Mouse (Mus musculus) heart, adult 2 months (tissue): ENCODE data around the gene Gm20388. TPM values are rescaled to one million over a fixed set of nuclear protein-coding genes. Genes with fewer than 3 reads are reported as not detected.

Source experiments
- DNase-seq, 2 experiments: peaks; one replicate each; pipeline ENCODE4 v3.0.0; 2021
- H3K27ac ChIP-seq: fragments of 200-600 bp; 2 replicates; pipeline ENCODE4 v1.8.1; 2022
- H3K27me3 ChIP-seq: fragments of 200-500 bp; 2 replicates; pipeline ENCODE4 v1.6.1; 2012; ENCODE audit warnings: mild to moderate bottlenecking, low read length, inconsistent platforms, mixed read lengths; ENCODE audit not compliant: control insufficient read depth, insufficient read depth
- H3K36me3 ChIP-seq: fragments of 200-500 bp; 2 replicates; pipeline ENCODE4 v1.6.1; 2012; ENCODE audit warnings: low read length, inconsistent platforms; ENCODE audit not compliant: control insufficient read depth, insufficient read depth
- H3K4me1 ChIP-seq: fragments of 200-500 bp; 2 replicates; pipeline ENCODE4 v1.6.1; 2011; ENCODE audit warnings: low read length; ENCODE audit not compliant: control insufficient read depth, insufficient read depth
- H3K4me3 ChIP-seq: fragments of 200-600 bp; 2 replicates; pipeline ENCODE4 v1.8.1; 2022
- H3K79me2 ChIP-seq: fragments of 200-500 bp; replicated peaks from 2 replicates; pipeline ENCODE4 v1.6.1; 2012; ENCODE audit warnings: mild to moderate bottlenecking, inconsistent platforms, low read length, moderate library complexity, mixed read lengths; ENCODE audit not compliant: control insufficient read depth, insufficient read depth
- H3K9ac ChIP-seq: fragments of 200-500 bp; 2 replicates; pipeline ENCODE4 v1.6.1; 2012; ENCODE audit warnings: low read depth, mild to moderate bottlenecking, control low read depth, inconsistent platforms, low read length, mixed read lengths
- CTCF ChIP-seq: fragments of 200-600 bp; IDR thresholded peaks from 2 replicates; pipeline ENCODE4 v1.8.1; 2022; ENCODE audit warnings: antibody characterized with exemption, mild to moderate bottlenecking, moderate library complexity
- EP300 ChIP-seq: fragments of 200-500 bp; IDR thresholded peaks from 2 replicates; pipeline ENCODE4 v1.6.1; 2011; ENCODE audit warnings: low read depth, low read length, control low read depth; ENCODE audit not compliant: insufficient read depth
- POLR2A ChIP-seq: fragments of 200-500 bp; IDR thresholded peaks from 2 replicates; pipeline ENCODE4 v1.6.1; 2011; ENCODE audit warnings: mild to moderate bottlenecking, low read depth, low read length, control low read depth; ENCODE audit not compliant: insufficient read depth
- WGBS: fragments of 180-500 bp; shearing (Covaris S2); methylation state at CpG from one replicate; pipeline ENCODE4 v1.1.7; 2018; 5-methylcytosine and 5-hydroxymethylcytosine counted together
- intact Hi-C: fragments of 180-260 bp; cut with DNase I; formaldehyde crosslinking; loops from one replicate; pipeline ENCODE4 v1.15.1; 2025
- polyA plus RNA-seq: library from polyadenylated mRNA; depleted of rRNA; stranded (reverse); fragments of >200 nt; gene quantifications from 2 replicates; pipeline ENCODE4 v1.2.3, GENCODE M21; 2012
- total RNA-seq, 2 experiments: library from RNA; stranded (reverse); gene quantifications; 2 replicates each; pipeline ENCODE4 v1.2.3; 2021

Gene Gm20388
- total and polyA plus RNA-seq, 3 experiments = 1.8 to 32.3 TPM; not detected in 1

DNA sequence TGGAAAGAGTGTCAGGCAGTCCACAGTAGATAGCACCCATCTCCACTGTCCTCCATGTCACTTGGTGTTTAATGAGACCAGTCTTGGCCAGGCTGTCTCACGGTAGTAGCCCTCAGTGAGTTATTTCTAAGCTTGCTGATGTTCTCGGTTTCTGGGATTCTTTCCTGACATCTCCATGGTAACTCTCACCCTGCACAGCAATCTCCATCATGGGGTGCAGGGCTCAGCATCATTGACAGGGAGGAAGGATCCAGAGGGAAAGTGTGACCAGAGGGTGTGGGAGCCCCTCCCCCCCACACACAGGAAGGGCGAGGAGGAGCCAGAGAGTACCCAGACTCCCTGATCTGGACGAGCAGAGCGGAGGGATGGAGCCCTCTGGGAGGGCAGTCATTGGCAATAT lies 4232.4 kb downstream of the Gm20388 start:
- Histone ChIP-seq H3K27me3 (no peaks in the 10 kb centered on the region), H3K36me3 (no peaks in the 10 kb centered on the region), H3K79me2 (no peaks in the 10 kb centered on the region), H3K27ac (no peak overlapping the region), H3K4me3 (no peak overlapping the region), H3K4me1 (no peaks in the 10 kb centered on the region), H3K9ac (no peak overlapping the region)
- WGBS = 77% methylated on average over 5 of the region's 5 CpGs
- DNase-seq = no peak
- no peak for TF ChIP-seq CTCF
- no peak for TF ChIP-seq EP300
- TF ChIP-seq POLR2A = no peak
- intact Hi-C loops = no loop called here

DNA sequence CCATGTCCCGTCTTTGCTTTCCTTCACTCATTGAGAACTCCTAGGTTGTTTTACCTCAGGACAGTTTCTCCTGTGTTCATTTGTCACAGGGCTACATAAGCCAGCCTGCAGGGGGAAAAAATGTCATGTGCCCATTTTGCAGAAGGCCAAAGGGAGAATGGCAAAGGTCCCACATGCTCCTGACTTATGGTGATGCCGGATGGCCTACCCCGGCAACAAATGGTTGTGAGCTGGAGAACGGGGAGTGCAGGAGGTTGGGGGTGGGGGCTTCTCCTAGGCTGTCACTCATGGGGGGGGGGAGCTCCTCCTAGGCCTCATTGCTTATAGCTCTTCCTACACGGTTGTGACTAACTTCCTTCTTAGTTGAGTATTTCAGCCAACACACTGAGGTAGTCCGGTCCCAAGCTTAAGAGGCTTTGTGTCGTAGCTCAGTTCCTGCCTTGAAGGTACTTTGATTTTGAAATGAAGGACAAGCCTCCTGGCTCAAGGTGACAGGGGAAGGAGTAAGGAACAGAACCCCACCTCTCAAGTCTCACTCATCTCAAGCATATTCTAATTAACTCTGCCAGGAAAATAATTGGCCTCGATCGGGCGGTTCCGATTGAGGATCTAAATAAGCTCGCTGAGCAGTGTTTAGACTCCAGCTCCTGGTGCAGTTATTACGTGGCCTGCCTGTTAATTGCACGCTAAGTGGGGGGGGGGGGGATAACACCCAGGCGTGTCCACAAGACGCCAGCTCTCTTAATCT lies 4233.4 kb downstream of the Gm20388 start:
- intact Hi-C loops = no loop called here
- Histone ChIP-seq H3K36me3 (no peaks in the 10 kb centered on the region), H3K4me1 (no peaks in the 10 kb centered on the region), H3K9ac (no peak overlapping the region), H3K79me2 (no peaks in the 10 kb centered on the region), H3K4me3 (no peak overlapping the region), H3K27me3 (no peaks in the 10 kb centered on the region), H3K27ac (no peak overlapping the region)
- no peak for TF ChIP-seq EP300
- TF ChIP-seq CTCF = no peak
- no peak for TF ChIP-seq POLR2A
- WGBS = 92% methylated on average over 16 of the region's 16 CpGs
- DNase-seq = no peak

DNA sequence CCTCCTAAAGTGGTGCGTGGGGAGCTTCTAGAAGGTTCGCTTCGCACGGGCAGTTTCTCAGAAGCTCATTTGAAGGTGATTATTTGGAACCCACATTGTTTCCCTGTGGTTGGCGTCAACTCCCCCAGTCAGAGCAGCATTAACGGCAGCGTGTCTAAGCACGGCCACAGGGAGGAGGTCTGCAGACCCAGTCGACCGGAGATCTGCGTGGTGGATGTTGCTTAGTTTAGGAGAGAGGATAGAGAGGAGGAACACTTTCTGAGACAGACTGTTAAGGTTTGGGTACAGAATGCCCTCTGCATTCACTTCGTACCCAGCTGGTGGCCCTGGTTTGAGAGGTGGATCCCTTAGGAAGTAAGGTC lies 4234.0 kb downstream of the Gm20388 start:
- 92% methylated on average over 12 of the region's 12 CpGs for WGBS
- intact Hi-C loops = no loop called here
- H3K27ac ChIP-seq = no peak overlapping the region
- no peaks in the 10 kb centered on the region for H3K27me3 ChIP-seq
- H3K9ac ChIP-seq = no peak overlapping the region
- DNase-seq = no peak
- no peaks in the 10 kb centered on the region for H3K4me1 ChIP-seq
- TF ChIP-seq POLR2A (no peak), EP300 (no peak), CTCF (no peak)
- H3K36me3 ChIP-seq = no peaks in the 10 kb centered on the region
- no peaks in the 10 kb centered on the region for H3K79me2 ChIP-seq
- H3K4me3 ChIP-seq = no peak overlapping the region

DNA sequence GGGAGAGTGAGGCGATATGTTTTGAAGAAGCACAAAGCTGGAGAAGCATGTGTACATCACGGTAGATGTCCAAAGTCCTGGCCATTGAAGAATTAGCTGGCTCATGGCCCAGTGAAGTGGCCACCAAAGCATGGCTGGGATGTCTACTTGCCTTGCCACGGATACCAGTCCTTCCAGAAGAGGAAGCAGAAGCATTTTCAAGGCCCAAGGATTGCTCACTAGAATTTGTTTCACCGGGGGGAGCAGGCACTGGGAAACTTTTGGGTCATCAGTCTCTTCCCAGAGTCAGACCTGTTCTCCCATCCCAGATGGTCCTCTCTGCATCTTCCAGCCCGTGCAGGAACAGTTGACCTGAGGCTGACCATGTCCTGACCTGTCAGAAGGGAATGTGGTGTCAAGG lies 4235.6 kb downstream of the Gm20388 start:
- H3K4me1 ChIP-seq = no peaks in the 10 kb centered on the region
- H3K27ac ChIP-seq = no peak overlapping the region
- H3K27me3 ChIP-seq = no peaks in the 10 kb centered on the region
- DNase-seq = no peak
- no peak overlapping the region for H3K9ac ChIP-seq
- WGBS = 81% methylated on average over 5 of the region's 5 CpGs
- no peak overlapping the region for H3K4me3 ChIP-seq
- intact Hi-C loops = no loop called here
- no peak for TF ChIP-seq EP300
- TF ChIP-seq POLR2A = no peak
- TF ChIP-seq CTCF = no peak
- H3K79me2 ChIP-seq = no peaks in the 10 kb centered on the region
- H3K36me3 ChIP-seq = no peaks in the 10 kb centered on the region

DNA sequence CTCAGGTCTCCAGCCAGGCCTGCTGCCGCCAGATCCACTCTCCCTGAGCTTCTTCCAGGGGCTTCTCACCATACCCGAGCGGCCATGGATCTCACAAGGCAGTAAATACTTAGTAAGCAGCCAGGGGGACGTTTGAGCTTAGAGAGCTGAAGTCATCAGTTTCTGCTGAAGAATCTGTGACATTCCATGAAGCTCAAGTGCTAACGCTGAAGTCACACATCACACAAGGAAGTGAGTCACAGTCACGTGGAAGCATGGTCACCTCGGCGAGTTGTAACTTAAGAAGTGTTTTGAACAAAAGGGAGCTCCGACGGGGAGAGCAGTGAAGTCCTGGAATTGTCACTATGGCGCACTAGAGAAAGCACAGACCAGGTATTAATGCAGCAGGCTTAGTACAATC lies 4239.4 kb downstream of the Gm20388 start:
- no peak overlapping the region for H3K27ac ChIP-seq
- H3K79me2 ChIP-seq = no peaks in the 10 kb centered on the region
- intact Hi-C loops = no loop called here
- TF ChIP-seq CTCF (no peak), POLR2A (no peak), EP300 (no peak)
- no peak overlapping the region for H3K9ac ChIP-seq
- H3K4me3 ChIP-seq = no peak overlapping the region
- no peaks in the 10 kb centered on the region for H3K4me1 ChIP-seq
- no peaks in the 10 kb centered on the region for H3K27me3 ChIP-seq
- no peaks in the 10 kb centered on the region for H3K36me3 ChIP-seq
- 56% methylated on average over 11 of the region's 11 CpGs for WGBS
- no peak for DNase-seq

DNA sequence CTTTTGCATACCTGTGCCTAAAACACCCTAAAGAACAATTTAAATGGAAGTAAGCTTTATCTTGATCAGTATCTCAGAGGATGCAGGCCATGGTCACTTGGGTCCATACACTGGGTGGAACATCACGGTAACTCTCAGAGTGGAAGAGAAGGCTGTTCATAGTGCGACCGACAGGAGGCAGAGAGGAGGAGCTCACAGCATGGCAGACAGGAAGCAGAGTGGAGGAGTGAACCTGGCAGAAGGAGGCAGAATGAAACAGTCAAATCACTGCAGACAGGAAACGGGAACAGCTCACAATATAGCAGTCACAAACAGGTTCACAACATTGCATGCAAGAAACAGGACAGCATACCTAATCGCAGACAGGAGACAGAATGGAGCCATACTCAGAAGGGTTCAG lies 4239.9 kb downstream of the Gm20388 start:
- H3K4me3 ChIP-seq = no peak overlapping the region
- DNase-seq = no peak
- H3K27ac ChIP-seq = no peak overlapping the region
- no peaks in the 10 kb centered on the region for H3K4me1 ChIP-seq
- H3K9ac ChIP-seq = no peak overlapping the region
- no peaks in the 10 kb centered on the region for H3K79me2 ChIP-seq
- no peaks in the 10 kb centered on the region for H3K36me3 ChIP-seq
- 66% methylated on average over 5 of the region's 5 CpGs for WGBS
- intact Hi-C loops = no loop called here
- H3K27me3 ChIP-seq = no peaks in the 10 kb centered on the region
- TF ChIP-seq POLR2A (no peak), CTCF (0 out of 2 replicates have a peak, but pooled peaks have one; percentile 8)
